Mouse (Mus musculus) adrenal gland, adult (tissue): Measurements from ENCODE around the gene Kiz.
A peak's percentile ranks its signal among the peaks of the same experiment; 100 is the strongest.

ENCODE experiments used
- DNase-seq, 2 experiments: peaks; one replicate each; pipeline ENCODE4 v3.0.0; 2022 to 2023; ENCODE audit warnings: low spot score in 1 of 2; ENCODE audit not compliant: inconsistent age in 2 of 2

Kiz gene

DNA sequence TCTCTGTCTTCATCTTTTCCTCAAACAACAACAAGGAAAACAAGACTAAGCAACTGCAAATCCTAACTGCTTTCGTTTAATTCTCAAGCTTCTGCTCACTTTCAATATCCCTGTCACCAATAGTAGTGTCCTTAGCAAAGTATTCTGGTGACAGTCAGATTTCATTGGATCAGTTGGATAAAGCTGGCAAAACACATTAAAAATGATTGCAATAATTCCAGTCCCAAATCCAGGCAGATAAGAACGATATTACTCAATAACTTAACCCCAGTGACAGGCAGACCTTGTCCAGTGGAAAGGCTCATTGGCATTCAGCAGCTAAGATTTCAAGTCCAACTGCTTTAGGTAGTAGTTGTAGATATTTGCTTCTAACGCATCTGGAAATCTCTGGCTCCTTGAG lies 119.4 kb downstream of the Kiz start:
- DNase-seq: peak in 1 of 2 experiments; percentile 66

DNA sequence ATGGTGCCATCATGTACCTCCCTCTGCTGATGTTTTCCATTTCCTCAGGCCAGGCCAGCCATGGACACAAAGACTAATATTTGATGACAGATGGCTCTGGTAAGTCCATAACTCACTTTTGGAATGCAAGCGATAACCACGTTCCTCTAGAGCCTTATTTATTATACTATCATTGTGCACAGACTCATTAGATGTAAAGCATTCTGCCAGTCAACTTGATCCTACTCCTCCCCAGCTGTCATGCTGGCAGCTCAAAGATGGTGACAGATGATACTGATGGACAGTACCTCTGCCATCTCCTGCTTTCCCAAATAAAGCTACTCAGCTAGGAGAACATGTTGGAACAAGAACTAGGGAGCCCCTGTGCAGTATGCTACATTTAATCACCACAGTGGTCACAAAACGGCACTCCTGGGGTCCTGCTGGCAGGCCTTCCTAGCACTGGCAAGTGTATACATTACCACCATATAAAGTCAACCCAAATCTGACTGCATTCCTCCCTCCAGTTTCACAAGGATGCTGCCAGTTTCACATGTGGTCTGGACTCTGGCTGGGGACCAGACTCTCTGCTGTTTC lies 119.9 kb downstream of the Kiz start:
- DNase-seq: no peak

DNA sequence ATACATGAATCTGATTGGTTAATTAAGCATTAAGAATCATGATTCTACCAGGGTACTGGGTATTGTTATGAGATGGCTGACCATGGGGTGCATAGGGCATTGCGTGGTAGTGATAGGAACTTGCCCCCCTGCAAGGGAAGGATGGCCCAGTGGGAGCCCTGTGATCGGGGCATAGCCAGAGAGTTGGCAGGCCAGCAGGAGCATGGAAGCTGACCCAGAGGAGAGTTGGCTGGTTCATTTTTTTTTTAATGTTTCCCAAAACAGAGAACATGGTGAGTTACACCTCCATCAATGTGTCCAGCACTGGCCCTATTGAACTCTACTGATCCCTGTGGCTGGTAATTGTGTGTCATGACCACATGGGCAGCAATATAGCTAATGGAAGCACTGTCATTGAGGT lies 127.1 kb downstream of the Kiz start:
- no peak for DNase-seq

DNA sequence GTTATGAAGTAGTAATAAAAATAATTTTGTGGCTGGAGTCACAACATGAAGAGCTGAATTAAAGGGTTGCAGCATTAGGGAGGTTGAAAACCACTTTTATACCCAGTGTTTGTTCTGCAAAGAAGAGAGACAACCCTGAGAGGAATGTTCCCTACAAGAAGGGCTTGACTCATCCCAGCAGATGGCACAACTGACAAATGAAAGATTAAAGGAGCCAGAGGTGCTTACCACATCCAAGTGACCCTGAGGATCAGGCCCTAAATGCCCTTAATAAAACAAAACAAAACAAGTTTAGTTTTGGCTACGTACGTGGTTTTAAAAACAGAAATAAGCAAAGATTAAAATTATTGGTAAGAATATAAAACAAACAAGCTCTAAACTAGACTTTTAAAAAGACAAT lies 129.2 kb downstream of the Kiz start:
- DNase-seq: peak; percentile 31 to 77

DNA sequence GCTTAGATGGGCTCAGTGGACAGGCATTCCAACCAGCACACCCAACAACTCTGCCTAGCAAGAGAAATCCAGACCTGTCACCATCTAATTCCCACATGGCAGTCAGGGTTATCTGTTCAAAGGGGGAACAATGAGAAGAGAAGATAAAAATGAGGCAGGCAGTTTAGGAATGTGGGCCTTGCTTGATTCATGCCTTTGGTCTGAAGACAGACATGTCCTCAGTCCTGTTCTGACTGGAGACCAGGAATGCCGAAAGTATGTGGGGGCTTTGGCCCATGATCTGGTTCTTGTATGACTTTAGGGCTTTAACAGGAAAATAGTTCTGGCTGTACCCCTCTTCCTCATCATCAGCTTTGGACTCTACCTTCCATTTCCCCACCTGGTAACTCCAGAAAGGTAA lies 130.1 kb downstream of the Kiz start:
- peak; percentile 8 to 34 for DNase-seq

DNA sequence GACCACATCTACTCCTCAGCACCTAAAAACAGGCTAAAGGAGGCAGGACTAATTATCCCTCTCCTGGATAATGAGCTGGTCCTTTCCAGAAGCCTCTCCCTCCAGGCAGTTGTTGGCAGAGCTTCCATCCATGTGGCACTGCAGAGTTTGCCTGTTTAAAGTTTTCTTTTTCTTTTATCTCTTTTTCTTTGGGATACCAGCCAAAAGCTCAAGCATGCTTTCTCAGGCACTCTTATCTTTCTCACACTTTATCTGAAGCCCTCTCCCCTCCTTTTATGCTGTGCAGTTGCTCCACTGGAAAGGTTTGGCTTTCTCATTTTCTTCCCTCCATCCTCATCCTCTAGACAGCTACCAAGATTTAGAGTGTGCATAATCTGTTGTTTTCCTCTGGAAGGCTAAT lies 130.8 kb downstream of the Kiz start:
- DNase-seq: no peak

DNA sequence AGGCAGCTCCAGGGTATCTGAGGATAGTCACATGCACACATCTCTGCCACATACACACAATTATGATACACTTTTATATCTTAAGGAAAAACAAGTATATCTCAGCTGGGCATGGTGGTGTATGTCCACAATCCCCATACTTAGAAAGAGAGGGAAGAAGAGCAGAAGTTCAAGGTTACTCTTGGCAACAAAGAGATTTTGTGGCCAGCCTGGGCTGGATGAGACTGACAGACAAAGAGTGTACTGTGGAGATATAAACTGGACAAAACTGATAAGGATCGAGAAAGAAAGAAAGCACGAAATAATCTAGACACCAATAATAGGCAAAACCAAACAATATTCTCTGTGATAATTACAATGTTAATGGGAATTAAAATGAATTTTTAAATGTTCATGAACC lies 151.6 kb downstream of the Kiz start:
- no peak for DNase-seq

DNA sequence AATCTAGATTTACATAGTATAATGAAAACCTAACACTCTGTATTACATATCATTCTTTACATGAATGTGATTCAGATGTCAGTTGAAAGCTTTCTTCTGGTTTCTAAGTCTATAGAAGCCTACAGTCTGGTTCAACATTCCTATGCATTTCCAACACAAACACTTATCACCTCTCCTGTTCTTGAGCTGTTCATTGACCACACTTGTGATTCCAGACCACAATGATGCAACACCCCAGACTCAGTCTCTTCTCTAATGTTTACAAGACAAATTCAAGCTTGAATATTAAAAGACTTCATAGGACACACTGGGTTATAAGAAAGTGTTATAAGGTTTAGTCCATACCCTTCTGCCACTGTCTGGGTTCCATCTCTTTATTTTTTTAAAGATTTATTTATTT lies 153.4 kb downstream of the Kiz start:
- DNase-seq: no peak

DNA sequence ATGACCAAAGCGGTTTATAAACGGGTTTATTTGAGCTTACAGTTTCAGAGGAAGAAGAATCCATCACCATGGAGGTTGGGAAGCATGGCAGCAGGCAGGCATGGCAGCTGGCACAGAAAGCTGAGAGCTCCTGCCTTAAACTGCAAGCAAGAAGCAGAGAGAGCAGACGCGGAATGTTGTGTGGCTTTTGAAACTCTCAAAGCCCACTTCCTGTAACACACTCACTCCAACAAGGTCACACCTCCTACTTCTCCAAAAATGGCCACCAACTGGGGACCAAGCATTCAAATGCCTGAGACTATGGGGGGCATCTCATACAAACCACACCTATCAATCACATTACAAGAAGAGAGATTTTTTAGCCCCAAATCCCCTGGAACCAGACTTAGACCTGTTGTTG lies 154.5 kb downstream of the Kiz start:
- no peak for DNase-seq

DNA sequence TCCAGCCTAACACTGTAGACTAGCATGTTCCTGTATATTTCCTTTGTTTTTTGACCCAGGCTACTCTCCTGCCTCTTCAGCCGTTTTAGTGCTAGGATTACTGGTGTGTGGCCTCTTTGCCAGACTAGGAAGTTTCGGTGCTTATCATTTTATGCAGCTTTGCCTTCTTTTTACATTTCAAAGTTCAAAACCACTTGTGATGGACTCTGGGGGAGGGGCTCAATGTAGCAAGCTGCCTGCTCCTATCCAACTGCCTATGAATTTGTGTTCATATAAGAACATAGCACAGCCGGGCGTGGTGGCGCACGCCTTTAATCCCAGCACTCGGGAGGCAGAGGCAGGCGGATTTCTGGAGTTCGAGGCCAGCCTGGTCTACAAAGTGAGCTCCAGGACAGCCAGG lies 155.3 kb downstream of the Kiz start:
- no peak for DNase-seq

DNA sequence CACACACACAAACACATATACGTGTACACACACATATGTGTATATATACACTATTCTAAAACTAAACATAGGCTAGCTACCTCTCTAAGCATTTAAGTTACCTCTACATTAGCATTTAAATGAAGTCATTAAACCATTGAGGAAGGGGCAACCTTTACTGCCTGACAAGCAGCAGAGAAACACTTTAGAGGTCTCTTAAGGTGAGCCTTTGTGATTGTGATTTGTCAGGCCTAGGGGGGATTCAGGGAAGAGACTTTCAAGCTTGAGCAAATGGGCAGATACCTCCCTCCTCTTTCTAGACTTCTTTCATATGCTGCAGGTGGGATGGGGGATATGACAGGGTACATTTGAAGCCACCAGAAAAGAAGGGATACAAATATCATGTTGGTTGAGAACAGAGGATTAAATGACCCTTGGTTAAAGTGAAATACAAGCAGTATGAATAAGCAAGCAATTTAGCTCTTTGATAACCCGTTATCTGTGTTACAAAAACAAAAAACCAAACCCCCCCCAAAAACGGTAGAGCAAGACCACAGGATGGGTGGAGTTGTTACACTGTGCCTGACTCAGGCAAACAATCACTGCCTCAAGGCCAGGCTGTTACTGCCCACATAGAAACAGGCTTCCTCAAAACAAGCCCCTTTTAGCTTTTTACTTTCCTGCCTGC lies 155.9 kb downstream of the Kiz start:
- DNase-seq: peak; percentile 27 to 71

DNA sequence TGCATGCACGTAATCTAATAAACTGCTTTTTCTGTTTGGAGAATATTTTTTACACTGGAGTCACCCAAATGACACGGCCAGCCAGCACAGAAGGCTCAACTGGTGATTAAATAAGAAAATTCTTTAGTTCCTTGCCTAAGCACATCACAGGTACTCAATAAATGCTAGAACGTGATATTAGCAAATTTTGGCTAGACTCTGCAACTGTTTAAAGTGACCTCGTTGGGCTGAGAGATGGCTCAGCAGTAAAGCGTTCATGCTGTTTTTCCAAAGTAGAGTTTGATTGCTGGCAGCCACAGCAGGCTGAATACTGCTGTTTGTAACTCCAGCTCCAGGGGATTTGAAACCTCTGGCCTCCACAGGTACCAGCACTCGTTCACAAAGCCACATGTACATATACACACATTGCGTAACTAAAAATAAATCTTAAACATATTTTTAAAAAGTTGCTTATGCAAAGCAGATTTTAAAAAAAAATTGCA lies 156.5 kb downstream of the Kiz start:
- no peak for DNase-seq

DNA sequence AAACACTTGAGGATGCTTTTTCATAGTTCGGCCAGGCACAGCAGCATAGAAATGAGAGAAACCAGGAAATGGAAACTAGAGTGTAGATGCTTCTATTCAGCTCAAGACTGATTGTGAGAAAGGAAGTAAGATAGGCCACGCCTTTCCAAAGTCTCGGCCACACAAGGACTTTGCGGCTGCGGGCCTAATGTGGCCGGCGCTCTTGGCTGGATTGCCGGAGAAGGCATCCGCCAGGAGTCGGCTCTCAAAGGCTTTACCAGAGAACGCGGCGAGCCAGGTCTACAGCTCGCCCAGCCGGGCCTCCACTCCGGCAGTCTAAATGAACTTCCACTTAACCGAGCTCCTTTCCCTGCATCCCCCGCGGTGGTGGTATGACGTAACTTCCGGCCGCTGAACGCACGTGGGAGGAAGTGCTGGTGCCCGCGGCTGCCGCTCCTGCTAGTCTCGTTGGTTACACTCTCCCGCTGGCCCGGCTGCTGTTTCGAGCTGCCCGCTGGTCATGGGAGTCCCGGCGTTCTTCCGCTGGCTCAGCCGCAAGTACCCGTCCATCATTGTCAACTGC lies 157.0 kb downstream of the Kiz start, which contains the start of gene Xrn2:
TSS of gene Xrn2 (plus strand) at position 374 of the 562 bp plus-strand sequence.
- DNase-seq: peak; percentile 97 to 99

DNA sequence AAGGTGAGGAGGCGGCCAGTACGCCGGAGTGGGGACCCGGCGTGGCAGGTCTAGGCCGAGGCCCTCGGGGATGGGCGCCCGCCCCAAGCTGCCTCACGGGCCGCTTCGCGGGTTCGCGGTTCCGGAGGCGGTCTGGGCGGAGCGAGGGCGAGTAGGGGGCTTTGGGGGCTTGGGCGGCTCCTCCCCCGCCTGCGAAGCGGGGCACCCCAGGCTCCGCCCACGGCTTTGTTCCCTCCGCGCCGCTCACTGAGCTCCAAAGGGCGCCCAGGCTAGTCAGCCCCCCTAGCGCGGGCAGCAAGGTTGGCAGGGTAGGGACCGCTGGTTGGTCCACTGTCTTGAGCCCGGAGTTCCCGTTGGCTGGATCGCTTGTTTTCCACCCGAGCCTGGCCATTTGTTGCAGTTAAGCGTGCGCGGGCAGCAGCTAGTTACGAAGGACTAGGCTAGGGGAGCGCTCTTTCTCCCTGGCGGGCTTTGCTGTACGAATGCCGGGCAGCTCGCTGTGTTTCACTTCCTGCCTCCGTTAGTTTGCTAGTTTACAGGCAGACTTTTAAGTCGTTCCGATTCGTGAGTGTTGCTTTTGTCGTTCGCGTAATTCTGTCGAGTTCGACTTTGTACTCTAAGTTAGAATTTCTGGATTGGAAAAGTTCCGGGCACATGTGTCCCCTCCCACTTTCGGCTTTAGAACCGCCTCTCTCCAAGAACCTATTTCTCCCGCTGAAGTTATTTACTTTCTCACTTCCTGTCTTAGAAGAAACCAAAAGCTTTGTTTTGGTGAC lies 157.7 kb downstream of the Kiz start:
- DNase-seq: peak in 1 of 2 experiments; percentile 88

DNA sequence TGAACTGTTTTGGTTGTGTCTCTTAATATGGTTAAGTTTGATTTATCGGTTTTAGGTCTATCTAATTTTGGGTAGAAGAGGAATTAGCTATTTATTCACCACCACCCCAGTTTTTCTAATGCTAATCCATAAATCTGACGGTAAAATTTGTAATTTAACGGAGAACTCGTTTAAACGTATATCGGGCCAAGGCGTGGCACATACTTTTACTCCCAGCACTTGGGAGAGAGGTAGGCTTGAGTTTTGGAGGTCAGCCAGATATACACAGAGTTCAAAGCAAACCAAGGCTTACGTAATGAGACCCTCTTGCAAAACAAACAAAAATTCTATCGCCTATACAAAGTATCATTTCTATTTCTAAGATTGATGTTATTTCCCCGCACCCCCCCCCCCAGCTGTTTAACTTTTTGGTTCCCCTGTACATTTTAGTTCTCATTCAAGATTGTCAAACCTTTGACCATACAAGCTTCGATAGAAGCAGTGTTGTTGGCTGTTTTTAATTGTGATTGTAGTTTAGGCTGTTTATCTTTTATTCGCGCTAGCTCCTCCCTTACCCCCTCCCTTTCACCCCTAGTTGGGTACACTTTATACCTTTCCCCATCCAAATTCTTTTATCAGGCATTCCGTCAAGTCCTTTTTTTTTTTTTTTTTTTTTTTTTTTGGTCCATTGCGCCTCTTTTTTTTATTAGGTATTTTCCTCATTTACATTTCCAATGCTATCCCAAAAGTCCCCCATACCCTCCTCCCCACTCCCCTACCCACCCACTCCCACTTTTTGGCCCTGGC lies 158.6 kb downstream of the Kiz start:
- DNase-seq: peak in 1 of 2 experiments; percentile 61
